Mouse (Mus musculus): ENCODE measurements around the gene Olfr1090. TPM values are rescaled to one million over a fixed set of nuclear protein-coding genes. Genes with fewer than 3 reads are reported as not detected.

Olfr1090 gene
- polyA plus RNA-seq (2012; rRNA removed): not detected in 2 replicates

DNA sequence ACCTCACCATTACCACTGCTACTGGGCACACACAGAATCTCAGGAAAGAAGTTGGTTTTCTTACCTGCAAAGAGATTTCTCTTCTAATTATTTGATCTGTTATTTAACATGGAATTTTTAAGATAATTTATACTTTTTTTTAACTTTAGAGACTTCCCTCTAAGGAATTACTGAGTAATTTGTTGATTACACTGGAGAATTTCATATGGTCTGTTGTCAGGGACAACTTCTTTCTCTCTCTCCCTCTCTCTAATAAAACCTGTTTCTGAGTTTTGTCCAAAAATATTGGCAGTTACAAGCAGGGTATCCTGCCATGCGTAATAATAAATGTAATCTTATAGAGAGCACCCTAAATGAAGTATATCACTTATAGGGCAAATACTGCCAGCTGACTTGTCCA, at the start of gene Olfr1090:
TSS of gene Olfr1090 (minus strand) at position 101 of the 400 bp plus-strand sequence.

DNA sequence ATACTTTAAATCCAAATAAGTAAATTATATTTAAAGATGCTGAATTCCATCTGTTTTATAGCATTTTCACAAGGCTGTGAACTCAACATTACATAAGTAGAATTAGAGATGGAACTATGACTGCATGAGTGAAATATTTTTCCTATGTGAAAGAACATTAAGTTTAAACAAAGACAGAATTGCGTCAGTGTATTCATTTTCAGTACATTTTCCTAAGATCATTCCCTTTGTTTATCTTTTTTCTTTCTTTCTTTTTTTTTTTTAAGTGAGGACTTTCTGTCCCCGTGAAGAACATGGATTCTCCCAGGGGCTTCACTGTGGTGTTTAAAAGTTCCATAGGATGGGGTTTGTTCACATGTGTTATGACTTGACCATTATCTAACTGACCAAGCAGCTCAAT, 23.4 kb upstream of the Olfr1090 start, which contains the start of gene Olfr1093:
TSS of gene Olfr1093 (plus strand) at position 301 of the 400 bp plus-strand sequence.

DNA sequence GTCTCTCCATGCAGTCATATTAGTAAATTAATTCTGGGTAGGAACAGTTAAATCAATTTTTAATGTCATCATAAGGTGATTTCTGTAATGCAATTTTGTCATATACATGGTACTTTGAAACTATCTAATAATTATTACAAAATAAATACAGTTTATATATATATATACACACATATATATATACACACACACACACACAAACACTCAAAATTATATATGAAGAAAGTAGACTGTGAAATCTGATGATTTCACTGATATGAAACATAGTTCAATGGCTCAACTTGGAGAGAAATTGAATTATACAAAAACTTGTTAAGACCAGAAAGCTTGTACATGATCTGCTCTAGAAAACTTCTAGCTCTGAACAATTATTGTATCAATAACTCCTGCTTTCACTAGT, 25.2 kb downstream of the Olfr1090 start, which contains the start of gene Olfr1089:
TSS of gene Olfr1089 (minus strand) at position 101 of the 400 bp plus-strand sequence.

Other genes starting within 250 kb of the Olfr1090 start
- not detected in 2 replicates for gene Olfr1079, start 216.5 kb downstream of the Olfr1090 start, polyA plus RNA-seq (2012; rRNA removed)
- not detected in 2 replicates for gene Olfr1080, start 200.8 kb downstream of the Olfr1090 start, polyA plus RNA-seq (2012; rRNA removed)
- gene Olfr1082, start 160.0 kb downstream of the Olfr1090 start, polyA plus RNA-seq (2012; rRNA removed): not detected in 2 replicates
- not detected in 2 replicates for gene Olfr1084, start 119.3 kb downstream of the Olfr1090 start, polyA plus RNA-seq (2012; rRNA removed)
- not detected in 2 replicates for gene Olfr1085, start 97.0 kb downstream of the Olfr1090 start, polyA plus RNA-seq (2012; rRNA removed)
- gene Olfr1086, start 78.9 kb downstream of the Olfr1090 start, polyA plus RNA-seq (2012; rRNA removed): not detected in 2 replicates
- gene Olfr1087, start 60.6 kb downstream of the Olfr1090 start, polyA plus RNA-seq (2012; rRNA removed): not detected in 2 replicates
- not detected in 2 replicates for gene Olfr1089, start 25.3 kb downstream of the Olfr1090 start, polyA plus RNA-seq (2012; rRNA removed)
- gene Olfr1093, start 23.5 kb upstream of the Olfr1090 start, polyA plus RNA-seq (2012; rRNA removed): not detected in 2 replicates
- not detected in 2 replicates for gene Olfr141, start 51.0 kb upstream of the Olfr1090 start, polyA plus RNA-seq (2012; rRNA removed)
- not detected in 2 replicates for gene Olfr1094, start 65.7 kb upstream of the Olfr1090 start, polyA plus RNA-seq (2012; rRNA removed)
- gene Olfr1095, start 92.7 kb upstream of the Olfr1090 start, polyA plus RNA-seq (2012; rRNA removed): not detected in 2 replicates
- not detected in 2 replicates for gene Gm13723, start 115.8 kb upstream of the Olfr1090 start, polyA plus RNA-seq (2012; rRNA removed)
- not detected in 2 replicates for gene Olfr1097, start 133.2 kb upstream of the Olfr1090 start, polyA plus RNA-seq (2012; rRNA removed)
- gene Olfr1098, start 165.6 kb upstream of the Olfr1090 start, polyA plus RNA-seq (2012; rRNA removed): not detected in 2 replicates
- not detected in 2 replicates for gene Olfr1099, start 201.7 kb upstream of the Olfr1090 start, polyA plus RNA-seq (2012; rRNA removed)
- not detected in 2 replicates for gene Olfr1100, start 221.0 kb upstream of the Olfr1090 start, polyA plus RNA-seq (2012; rRNA removed)
- not detected in 2 replicates for gene Olfr1101, start 232.2 kb upstream of the Olfr1090 start, polyA plus RNA-seq (2012; rRNA removed)
- not detected in 2 replicates for gene Olfr1102, start 239.4 kb upstream of the Olfr1090 start, polyA plus RNA-seq (2012; rRNA removed)

Data from central nervous system, embryonic 18 days (tissue).